Mouse (Mus musculus): ENCODE data around the gene Plbd1. TPM values are rescaled to one million over a fixed set of nuclear protein-coding genes. Genes with fewer than 3 reads are reported as not detected.

Plbd1 gene
- polyA plus RNA-seq, 1 experiment from 2014 or later, result 37.8 TPM

DNA sequence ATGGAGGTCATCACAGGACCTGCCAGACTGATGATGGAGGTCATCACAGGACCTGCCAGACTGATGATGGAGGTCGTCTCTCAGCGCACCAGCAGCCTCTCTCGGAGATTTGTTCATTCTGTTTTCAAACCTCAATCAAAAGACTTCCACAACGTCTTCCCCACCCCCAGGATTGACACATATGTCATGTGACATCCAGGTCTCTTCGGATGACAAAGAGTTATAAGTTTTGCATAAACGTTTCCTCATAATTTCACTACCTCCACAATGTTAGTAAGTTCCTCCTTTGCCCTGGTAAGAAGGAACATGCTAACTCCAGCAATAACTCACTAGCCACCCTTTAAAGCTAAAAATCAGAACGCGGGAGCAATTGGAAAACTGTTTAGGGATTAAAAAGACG is 2.5 kb downstream of the Plbd1 start:
- WGBS, result 89% methylated on average over 9 of the region's 9 CpGs
- Histone ChIP-seq H3K27ac (replicated peaks) (no peak overlapping the region), H3K27me3 (ENCODE audit: control insufficient read depth, insufficient read depth, low read length) (no peaks in the 10 kb centered on the region), H3K4me1 (replicated peaks; ENCODE audit: control insufficient read depth, insufficient read depth) (no peaks in the 10 kb centered on the region), H3K36me3 (ENCODE audit: control insufficient read depth, insufficient read depth, low read length) (no peaks in the 10 kb centered on the region), H3K4me3 (ENCODE audit: low read depth, low read length) (no peak overlapping the region), H3K4me2 (replicated peaks; ENCODE audit: low read depth) (no peak overlapping the region), H3K9me3 (ENCODE audit: control insufficient read depth, low read length) (no peaks in the 10 kb centered on the region), H3K9ac (ENCODE audit: low read length) (no peak overlapping the region)
- ATAC-seq (ENCODE audit: low FRiP score, low TSS enrichment), result no peak
- no peak for TF ChIP-seq CTCF (IDR thresholded peaks at IDR 0.05; ENCODE audit: low read depth)
- no peak for TF ChIP-seq EP300 (optimal IDR thresholded peaks at IDR 0.05)
- DNase-seq (ENCODE audit: low spot score), result no peak

DNA sequence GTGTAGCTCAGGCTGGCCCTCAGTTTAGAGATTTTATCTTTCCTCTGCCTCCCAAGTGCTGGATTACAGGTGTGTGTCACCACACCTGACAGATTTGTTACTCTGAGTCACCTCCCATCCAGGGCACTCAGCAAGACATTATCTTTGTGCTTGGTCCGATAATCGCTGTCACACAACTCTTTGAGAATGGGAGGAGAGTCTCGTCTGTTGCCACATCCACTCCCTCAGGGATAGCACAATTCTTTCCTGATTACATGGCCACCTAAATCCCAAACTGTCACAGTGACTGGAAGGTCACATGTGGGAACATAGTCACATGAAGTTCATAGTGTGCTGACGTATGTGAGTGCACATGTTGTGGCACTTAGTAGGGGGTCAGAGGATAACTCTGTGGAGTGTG is 3.4 kb downstream of the Plbd1 start:
- 70% methylated on average over 4 of the region's 4 CpGs for WGBS
- no peak overlapping the region for H3K9ac ChIP-seq (ENCODE audit: low read length)
- H3K27ac ChIP-seq (replicated peaks), result no peak overlapping the region
- no peaks in the 10 kb centered on the region for H3K36me3 ChIP-seq (ENCODE audit: control insufficient read depth, insufficient read depth, low read length)
- ATAC-seq (ENCODE audit: low FRiP score, low TSS enrichment), result no peak
- H3K4me3 ChIP-seq (ENCODE audit: low read depth, low read length), result no peak overlapping the region
- H3K4me1 ChIP-seq (replicated peaks; ENCODE audit: control insufficient read depth, insufficient read depth), result no peaks in the 10 kb centered on the region
- no peaks in the 10 kb centered on the region for H3K27me3 ChIP-seq (ENCODE audit: control insufficient read depth, insufficient read depth, low read length)
- no peaks in the 10 kb centered on the region for H3K9me3 ChIP-seq (ENCODE audit: control insufficient read depth, low read length)
- DNase-seq (ENCODE audit: low spot score), result no peak
- TF ChIP-seq CTCF (IDR thresholded peaks at IDR 0.05; ENCODE audit: low read depth) (no peak), EP300 (optimal IDR thresholded peaks at IDR 0.05) (no peak)
- no peak overlapping the region for H3K4me2 ChIP-seq (replicated peaks; ENCODE audit: low read depth)

DNA sequence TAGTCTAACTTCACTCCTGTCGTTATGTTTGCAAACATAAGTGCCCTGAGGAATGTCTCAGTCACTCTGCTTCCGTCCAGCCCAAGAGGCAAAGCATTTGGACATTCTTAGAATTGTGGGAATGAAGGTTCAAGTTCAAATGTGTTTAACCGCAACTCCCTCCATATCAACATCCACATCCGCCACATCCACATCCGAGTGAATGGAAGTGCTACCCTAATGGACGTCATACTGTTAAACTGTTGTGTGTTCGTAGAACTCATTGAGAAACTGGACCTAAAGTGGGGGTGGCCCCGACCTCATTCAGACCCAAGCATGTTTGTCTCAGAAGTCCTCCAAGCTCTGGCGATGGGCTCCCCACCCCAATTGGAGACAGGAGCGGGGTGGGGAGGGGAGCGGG is 5.9 kb downstream of the Plbd1 start:
- H3K9me3 ChIP-seq (ENCODE audit: control insufficient read depth, low read length), result no peaks in the 10 kb centered on the region
- H3K9ac ChIP-seq (ENCODE audit: low read length), result no peak overlapping the region
- ATAC-seq (ENCODE audit: low FRiP score, low TSS enrichment) (no peak), DNase-seq (ENCODE audit: low spot score) (no peak)
- no peak overlapping the region for H3K4me3 ChIP-seq (ENCODE audit: low read depth, low read length)
- no peak overlapping the region for H3K27ac ChIP-seq (replicated peaks)
- H3K36me3 ChIP-seq (ENCODE audit: control insufficient read depth, insufficient read depth, low read length), result no peaks in the 10 kb centered on the region
- H3K4me2 ChIP-seq (replicated peaks; ENCODE audit: low read depth), result 0 out of 2 replicates have a peak overlapping the region, but pooled peaks have one; percentile 14
- 70% methylated on average over 11 of the region's 11 CpGs for WGBS
- H3K4me1 ChIP-seq (replicated peaks; ENCODE audit: control insufficient read depth, insufficient read depth), result no peaks in the 10 kb centered on the region
- H3K27me3 ChIP-seq (ENCODE audit: control insufficient read depth, insufficient read depth, low read length), result no peaks in the 10 kb centered on the region
- no peak for TF ChIP-seq CTCF (IDR thresholded peaks at IDR 0.05; ENCODE audit: low read depth)
- no peak for TF ChIP-seq EP300 (optimal IDR thresholded peaks at IDR 0.05)

DNA sequence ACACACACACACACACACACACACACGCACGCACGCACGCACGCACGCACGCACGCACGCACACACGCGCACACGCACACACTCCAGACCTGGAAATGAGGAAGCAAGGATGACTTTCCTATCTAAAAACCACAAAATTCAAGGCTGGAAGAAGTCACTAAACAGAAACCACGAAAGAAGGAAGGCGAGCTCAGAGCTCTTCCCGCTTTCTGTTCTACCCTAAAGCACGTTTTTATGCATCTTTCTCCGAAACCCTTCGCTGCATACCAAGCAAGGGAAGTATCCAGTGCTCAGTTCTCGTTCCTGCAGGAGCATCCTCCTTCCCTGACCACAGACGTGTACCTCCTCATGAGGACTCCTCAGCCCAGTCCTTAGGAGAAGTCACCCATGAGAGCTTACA is 7.3 kb downstream of the Plbd1 start:
- DNase-seq (ENCODE audit: low spot score), result no peak
- H3K4me3 ChIP-seq (ENCODE audit: low read depth, low read length), result no peak overlapping the region
- H3K9ac ChIP-seq (ENCODE audit: low read length), result no peak overlapping the region
- no peak for ATAC-seq (ENCODE audit: low FRiP score, low TSS enrichment)
- TF ChIP-seq EP300 (optimal IDR thresholded peaks at IDR 0.05), result no peak
- no peak for TF ChIP-seq CTCF (IDR thresholded peaks at IDR 0.05; ENCODE audit: low read depth)
- H3K9me3 ChIP-seq (ENCODE audit: control insufficient read depth, low read length), result no peaks in the 10 kb centered on the region
- no peak overlapping the region for H3K4me2 ChIP-seq (replicated peaks; ENCODE audit: low read depth)
- no peak overlapping the region for H3K27ac ChIP-seq (replicated peaks)
- H3K36me3 ChIP-seq (ENCODE audit: control insufficient read depth, insufficient read depth, low read length), result no peaks in the 10 kb centered on the region
- no peaks in the 10 kb centered on the region for H3K4me1 ChIP-seq (replicated peaks; ENCODE audit: control insufficient read depth, insufficient read depth)
- H3K27me3 ChIP-seq (ENCODE audit: control insufficient read depth, insufficient read depth, low read length), result no peaks in the 10 kb centered on the region
- 84% methylated on average over 20 of the region's 20 CpGs for WGBS

DNA sequence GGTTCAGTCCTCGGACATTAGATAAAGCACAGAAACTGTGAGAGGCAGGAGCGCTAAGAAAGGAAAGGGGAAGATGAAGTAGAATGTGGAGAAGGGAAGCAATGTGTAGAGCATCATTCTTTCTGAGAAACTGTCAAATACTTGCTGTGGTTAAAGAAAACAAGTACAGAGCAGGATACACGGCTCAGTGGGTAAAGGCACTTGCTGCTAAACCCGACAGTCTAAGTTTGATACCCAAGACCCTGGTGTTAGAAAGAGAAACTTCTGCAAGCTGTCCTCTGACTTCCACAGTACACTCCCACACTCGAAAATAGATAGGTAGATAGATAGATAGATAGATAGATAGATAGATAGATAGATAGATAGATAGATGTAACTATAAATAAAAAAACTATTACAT is 8.4 kb downstream of the Plbd1 start:
- Histone ChIP-seq H3K36me3 (ENCODE audit: control insufficient read depth, insufficient read depth, low read length) (no peaks in the 10 kb centered on the region), H3K9ac (ENCODE audit: low read length) (no peak overlapping the region), H3K4me3 (ENCODE audit: low read depth, low read length) (no peak overlapping the region), H3K9me3 (ENCODE audit: control insufficient read depth, low read length) (no peaks in the 10 kb centered on the region), H3K27me3 (ENCODE audit: control insufficient read depth, insufficient read depth, low read length) (no peaks in the 10 kb centered on the region), H3K4me2 (replicated peaks; ENCODE audit: low read depth) (no peak overlapping the region), H3K4me1 (replicated peaks; ENCODE audit: control insufficient read depth, insufficient read depth) (no peaks in the 10 kb centered on the region), H3K27ac (replicated peaks) (no peak overlapping the region)
- WGBS, result 51% methylated on average over 5 of the region's 5 CpGs
- no peak for TF ChIP-seq EP300 (optimal IDR thresholded peaks at IDR 0.05)
- TF ChIP-seq CTCF (IDR thresholded peaks at IDR 0.05; ENCODE audit: low read depth), result no peak
- ATAC-seq (ENCODE audit: low FRiP score, low TSS enrichment) (no peak), DNase-seq (ENCODE audit: low spot score) (no peak)

DNA sequence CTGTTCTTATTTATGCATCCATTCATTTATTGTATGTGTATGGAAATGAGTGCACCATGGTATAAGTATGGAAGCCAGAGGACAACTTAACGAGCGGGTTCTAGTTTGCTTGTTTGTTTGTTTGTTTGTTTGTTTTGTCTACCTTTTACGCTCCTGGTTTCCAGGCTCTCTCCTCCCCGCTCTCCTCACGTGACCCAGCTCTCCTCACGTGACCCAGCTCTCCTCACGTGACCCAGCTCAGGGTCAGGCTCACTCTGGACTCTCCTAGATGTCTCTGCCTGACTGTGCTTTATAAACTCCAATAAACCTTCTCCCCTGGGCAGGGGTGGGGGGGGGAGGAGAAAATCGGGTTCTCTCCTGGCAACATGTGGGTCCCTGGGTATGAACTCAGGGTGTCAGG is 11.1 kb downstream of the Plbd1 start:
- no peak for DNase-seq (ENCODE audit: low spot score)
- no peak overlapping the region for H3K4me2 ChIP-seq (replicated peaks; ENCODE audit: low read depth)
- H3K36me3 ChIP-seq (ENCODE audit: control insufficient read depth, insufficient read depth, low read length), result no peaks in the 10 kb centered on the region
- H3K4me3 ChIP-seq (ENCODE audit: low read depth, low read length), result no peak overlapping the region
- H3K27ac ChIP-seq (replicated peaks), result no peak overlapping the region
- H3K4me1 ChIP-seq (replicated peaks; ENCODE audit: control insufficient read depth, insufficient read depth), result no peaks in the 10 kb centered on the region
- 88% methylated on average over 8 of the region's 8 CpGs for WGBS
- H3K9me3 ChIP-seq (ENCODE audit: control insufficient read depth, low read length), result no peaks in the 10 kb centered on the region
- no peak for ATAC-seq (ENCODE audit: low FRiP score, low TSS enrichment)
- H3K27me3 ChIP-seq (ENCODE audit: control insufficient read depth, insufficient read depth, low read length), result no peaks in the 10 kb centered on the region
- TF ChIP-seq EP300 (optimal IDR thresholded peaks at IDR 0.05) (no peak), CTCF (IDR thresholded peaks at IDR 0.05; ENCODE audit: low read depth) (no peak)
- no peak overlapping the region for H3K9ac ChIP-seq (ENCODE audit: low read length)

Data from stomach, postnatal 0 days (tissue).